Mouse (Mus musculus) neural tube, embryonic 11.5 days (tissue): Measurements from ENCODE around the gene Dnaja3. TPM values are rescaled to one million over a fixed set of nuclear protein-coding genes. Genes with fewer than 3 reads are reported as not detected.

ENCODE experiments used
- ATAC-seq: fragments of 200-750 bp; cut with Nextera tagmentation; 2 replicates; pipeline ENCODE4 v1.8.0; 2017; ENCODE audit warnings: moderate number of reproducible peaks, mild to moderate bottlenecking, moderate TSS enrichment, moderate library complexity; ENCODE audit not compliant: insufficient read depth, low FRiP score, low TSS enrichment
- DNase-seq: peaks from one replicate; pipeline ENCODE4 v3.0.0-alpha.2; 2015; ENCODE audit warnings: low spot score
- H3K27ac ChIP-seq: fragments of 300-500 bp; sonication (generic); 2 replicates; pipeline ENCODE4 v1.5.1; 2014; ENCODE audit warnings: low read depth, mild to moderate bottlenecking, low read length
- H3K27me3 ChIP-seq: fragments of 300-500 bp; sonication (generic); 2 replicates; pipeline ENCODE4 v1.6.1; 2014; ENCODE audit warnings: mild to moderate bottlenecking, low read length, mixed read lengths; ENCODE audit not compliant: control insufficient read depth, insufficient read depth
- H3K36me3 ChIP-seq: fragments of 300-500 bp; sonication (generic); 2 replicates; pipeline ENCODE4 v1.6.1; 2014; ENCODE audit warnings: mild to moderate bottlenecking, low read length, moderate library complexity, mixed read lengths; ENCODE audit not compliant: control insufficient read depth, insufficient read depth
- H3K4me1 ChIP-seq: fragments of 300-500 bp; sonication (generic); 2 replicates; pipeline ENCODE4 v1.6.1; 2014; ENCODE audit warnings: low read length, mixed read lengths; ENCODE audit not compliant: control insufficient read depth, insufficient read depth
- H3K4me2 ChIP-seq: fragments of 300-500 bp; sonication (generic); 2 replicates; pipeline ENCODE4 v1.6.1; 2014; ENCODE audit warnings: low read depth, mild to moderate bottlenecking, moderate library complexity
- H3K4me3 ChIP-seq: fragments of 300-500 bp; sonication (generic); 2 replicates; pipeline ENCODE4 v1.5.1; 2014; ENCODE audit warnings: low read depth, low read length
- H3K9ac ChIP-seq: fragments of 300-500 bp; sonication (generic); 2 replicates; pipeline ENCODE4 v1.6.1; 2014; ENCODE audit warnings: mild to moderate bottlenecking, low read length
- H3K9me3 ChIP-seq: fragments of 300-500 bp; sonication (generic); 2 replicates; pipeline ENCODE4 v1.6.1; 2016; ENCODE audit warnings: low read length; ENCODE audit not compliant: control insufficient read depth
- WGBS: fragments of 180-500 bp; shearing (Covaris S2); extraction: QIAGEN DNeasy Blood & Tissue Kit; methylation state at CpG from one replicate; pipeline ENCODE4 v1.1.7; 2014; 5-methylcytosine and 5-hydroxymethylcytosine counted together
- polyA plus RNA-seq: library from polyadenylated mRNA; unstranded; fragments of >200 nt; fragmentation: Nextera tagmentation; extraction: Ambion mirVana; gene quantifications from 2 replicates; pipeline ENCODE4 v1.2.1, GENCODE M21; 2014

The Dnaja3 gene
- polyA plus RNA-seq, 1 experiment from 2014 or later = 54.2 TPM

DNA sequence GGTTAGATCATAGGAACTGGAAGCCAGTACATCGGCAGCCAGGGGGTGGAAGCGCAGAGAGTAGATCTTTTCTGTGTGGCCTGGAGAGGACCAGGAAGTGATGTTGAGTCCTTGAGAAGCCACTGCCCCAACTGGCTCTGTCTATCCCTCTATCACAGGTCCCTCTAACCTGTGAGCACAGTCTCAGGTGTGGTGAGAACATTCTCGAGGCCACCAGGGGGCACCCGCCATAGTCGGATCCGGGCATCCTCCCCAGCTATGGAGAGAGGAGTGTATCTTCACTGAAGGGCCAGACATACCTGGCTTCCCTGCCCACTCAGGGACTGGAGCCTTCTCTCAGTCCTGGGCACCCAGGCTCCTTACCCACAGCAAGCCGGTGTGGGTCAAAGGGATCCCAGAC lies 7.7 kb upstream of the Dnaja3 start:
- 53% methylated on average over 7 of the region's 7 CpGs for WGBS
- H3K4me2 ChIP-seq = no peak overlapping the region
- ATAC-seq = no peak; the same call in 1 of the 2 replicates
- no peaks in the 10 kb centered on the region for H3K9me3 ChIP-seq
- no peaks in the 10 kb centered on the region for H3K4me1 ChIP-seq
- no peak overlapping the region for H3K27ac ChIP-seq
- H3K9ac ChIP-seq = no peak overlapping the region
- H3K36me3 ChIP-seq = peaks cover 2% of the 10 kb centered on the region; the same call in 1 of the 2 replicates
- H3K27me3 ChIP-seq = no peaks in the 10 kb centered on the region
- peak; percentile 39 for DNase-seq
- H3K4me3 ChIP-seq = no peak overlapping the region

DNA sequence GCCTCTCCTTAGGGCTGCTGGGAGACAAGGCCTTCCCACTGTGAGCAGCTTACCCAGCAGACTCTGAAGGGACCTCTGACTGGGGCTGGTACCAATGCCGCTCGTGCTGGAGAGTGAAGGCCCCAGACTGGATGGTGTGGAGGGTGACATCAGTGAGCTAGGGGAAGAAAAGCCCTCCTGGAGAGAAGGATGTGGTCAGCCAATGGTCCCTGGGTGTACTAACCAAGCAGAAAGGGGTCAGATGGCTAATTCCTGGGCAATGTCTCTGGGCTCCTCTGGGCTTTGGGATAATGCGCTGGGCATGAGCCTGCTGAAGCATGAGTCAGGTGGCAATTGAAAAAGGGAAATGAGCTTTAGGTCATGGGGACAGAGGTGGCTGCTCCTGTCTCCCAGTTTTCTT lies 6.1 kb upstream of the Dnaja3 start:
- peaks cover 2% of the 10 kb centered on the region; the same call in 1 of the 2 replicates for H3K36me3 ChIP-seq
- H3K9ac ChIP-seq = no peak overlapping the region
- no peak overlapping the region for H3K27ac ChIP-seq
- no peaks in the 10 kb centered on the region for H3K9me3 ChIP-seq
- 98% methylated on average over 3 of the region's 3 CpGs for WGBS
- no peak overlapping the region for H3K4me3 ChIP-seq
- H3K4me2 ChIP-seq = no peak overlapping the region
- H3K4me1 ChIP-seq = no peaks in the 10 kb centered on the region
- no peak for ATAC-seq
- no peak for DNase-seq
- no peaks in the 10 kb centered on the region for H3K27me3 ChIP-seq

DNA sequence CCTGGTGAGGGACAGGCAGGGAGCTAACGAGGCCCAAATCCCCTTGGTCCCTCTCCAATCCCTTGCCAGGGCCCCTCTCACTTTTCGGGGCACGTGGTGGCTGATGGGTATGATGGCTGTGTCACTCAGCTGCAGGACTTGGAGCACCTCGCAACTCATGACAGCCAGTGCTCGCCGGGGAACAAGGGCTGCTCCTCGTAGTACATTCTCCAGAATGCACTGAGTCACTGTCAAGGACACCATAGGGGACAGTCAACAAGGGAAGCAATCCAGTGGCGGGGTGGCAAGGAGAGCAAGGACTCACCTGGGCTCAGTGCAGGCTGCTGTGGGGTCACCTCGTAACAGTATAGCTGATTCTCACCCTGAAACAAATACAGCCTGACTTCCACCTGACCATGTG lies 5.1 kb upstream of the Dnaja3 start:
- H3K4me1 ChIP-seq = no peaks in the 10 kb centered on the region
- no peak overlapping the region for H3K4me2 ChIP-seq
- no peak overlapping the region for H3K4me3 ChIP-seq
- no peak overlapping the region for H3K27ac ChIP-seq
- no peak for DNase-seq
- 87% methylated on average over 9 of the region's 9 CpGs for WGBS
- peaks cover 2% of the 10 kb centered on the region; the same call in 1 of the 2 replicates for H3K36me3 ChIP-seq
- no peaks in the 10 kb centered on the region for H3K9me3 ChIP-seq
- H3K9ac ChIP-seq = no peak overlapping the region
- H3K27me3 ChIP-seq = no peaks in the 10 kb centered on the region
- no peak for ATAC-seq

DNA sequence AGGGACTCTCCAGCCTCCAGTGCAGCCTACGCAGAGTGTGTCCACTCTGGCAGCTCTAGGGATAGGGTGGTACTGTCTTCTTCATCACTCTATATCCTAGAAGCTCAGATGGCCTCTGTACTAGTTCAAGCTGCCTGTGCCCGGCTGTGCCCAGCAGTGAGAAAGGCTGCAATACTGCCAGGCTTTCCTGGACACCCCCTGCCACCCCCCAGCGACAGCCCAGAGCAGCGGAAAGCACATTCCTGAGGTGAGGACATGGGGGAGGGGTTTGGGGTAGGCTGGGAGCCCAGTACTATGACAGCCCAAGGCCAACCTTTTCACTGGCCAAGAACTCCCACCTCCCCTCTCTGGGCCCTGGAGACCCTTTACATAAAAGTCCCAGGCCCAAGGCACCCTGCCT lies 4.0 kb upstream of the Dnaja3 start:
- WGBS = 76% methylated on average over 4 of the region's 4 CpGs

DNA sequence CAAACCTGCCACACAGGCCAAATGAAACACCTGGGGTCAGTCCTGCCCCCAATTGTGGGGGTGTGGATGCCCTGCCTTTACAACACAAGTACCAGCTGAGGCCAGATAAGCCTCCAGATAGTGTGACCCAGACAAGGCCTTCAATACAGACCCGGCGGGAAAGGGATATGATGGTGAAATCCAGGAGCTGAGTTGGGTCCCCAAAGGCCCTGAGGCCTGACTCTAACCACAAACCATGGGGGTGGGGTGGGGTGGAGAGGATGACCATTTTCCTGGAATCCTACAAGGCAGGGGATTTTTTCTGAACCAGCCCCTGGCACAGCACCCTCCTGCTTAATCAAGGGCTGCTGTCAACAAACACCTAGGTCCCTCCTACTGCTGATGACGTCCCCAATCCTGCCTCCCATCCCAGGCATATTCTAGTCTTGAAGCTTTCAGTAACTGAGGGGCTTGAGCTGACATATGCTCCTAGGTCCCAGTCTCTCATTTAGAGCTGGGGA lies 848 bp upstream of the Dnaja3 start:
- no peak overlapping the region for H3K4me2 ChIP-seq
- no peak overlapping the region for H3K4me3 ChIP-seq
- no peak overlapping the region for H3K27ac ChIP-seq
- H3K9me3 ChIP-seq = no peaks in the 10 kb centered on the region
- peaks cover 23% of the 10 kb centered on the region for H3K4me1 ChIP-seq
- ATAC-seq (no peak), DNase-seq (no peak)
- WGBS = 93% methylated on average over 3 of the region's 3 CpGs
- peaks cover 4% of the 10 kb centered on the region; the same call in 1 of the 2 replicates for H3K36me3 ChIP-seq
- H3K27me3 ChIP-seq = no peaks in the 10 kb centered on the region
- no peak overlapping the region for H3K9ac ChIP-seq

More for the DNA sequence above, 4.0 kb upstream of the Dnaja3 start:
- H3K27ac ChIP-seq = no peak overlapping the region
- no peak overlapping the region for H3K4me2 ChIP-seq
- peaks cover 2% of the 10 kb centered on the region; the same call in 1 of the 2 replicates for H3K36me3 ChIP-seq
- H3K4me1 ChIP-seq = peaks cover 7% of the 10 kb centered on the region; the same call in 1 of the 2 replicates
- DNase-seq (no peak), ATAC-seq (no peak)
- H3K27me3 ChIP-seq = no peaks in the 10 kb centered on the region
- H3K4me3 ChIP-seq = no peak overlapping the region
- no peak overlapping the region for H3K9ac ChIP-seq
- no peaks in the 10 kb centered on the region for H3K9me3 ChIP-seq

DNA sequence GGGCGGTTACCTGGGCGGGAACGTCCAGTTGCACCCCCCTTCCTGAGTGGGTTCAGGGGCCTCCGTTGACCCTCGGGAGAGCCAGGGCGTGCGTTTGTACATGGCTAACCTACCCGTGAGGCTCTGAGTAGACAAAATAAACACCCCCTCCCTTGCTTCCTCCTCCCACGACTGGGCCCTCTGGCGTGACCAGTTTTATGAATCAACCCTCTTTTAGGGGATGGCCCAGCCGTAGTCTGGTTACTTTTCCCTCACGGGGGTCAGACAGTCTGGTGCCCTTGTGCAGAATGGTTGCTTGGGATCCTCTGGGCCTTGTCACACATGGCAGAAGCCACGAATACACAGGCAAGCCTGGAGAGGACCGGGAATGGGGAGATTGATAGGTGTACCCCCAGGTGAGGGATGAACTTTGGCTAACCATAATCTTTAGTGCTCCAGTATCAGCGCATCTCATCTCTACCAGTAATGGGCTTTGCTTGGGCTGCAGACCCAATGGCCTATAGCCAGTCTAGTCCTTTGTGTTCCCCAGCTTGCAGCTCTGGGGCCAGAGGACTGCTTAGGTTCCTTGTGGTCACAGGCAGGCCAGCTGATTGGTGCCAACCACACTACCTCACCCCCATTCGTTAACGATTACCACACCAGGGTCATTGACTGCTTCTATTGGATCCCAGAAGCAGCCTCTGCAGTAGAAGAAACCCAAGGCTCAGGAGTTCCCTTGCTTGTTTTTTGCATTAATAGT lies 647 bp downstream of the Dnaja3 start:
- Histone ChIP-seq H3K4me1 (peaks cover 23% of the 10 kb centered on the region), H3K9me3 (no peaks in the 10 kb centered on the region), H3K36me3 (peaks cover 5% of the 10 kb centered on the region; the same call in 1 of the 2 replicates), H3K4me2 (peak overlapping the region; percentile 87), H3K4me3 (peak overlapping the region; percentile 66), H3K27me3 (no peaks in the 10 kb centered on the region), H3K9ac (peak overlapping the region; percentile 70), H3K27ac (peak overlapping the region; percentile 67; the same call in 1 of the 2 replicates)
- 9% methylated on average over 17 of the region's 17 CpGs for WGBS
- DNase-seq = peak; percentile 38
- ATAC-seq = peak; percentile 55

DNA sequence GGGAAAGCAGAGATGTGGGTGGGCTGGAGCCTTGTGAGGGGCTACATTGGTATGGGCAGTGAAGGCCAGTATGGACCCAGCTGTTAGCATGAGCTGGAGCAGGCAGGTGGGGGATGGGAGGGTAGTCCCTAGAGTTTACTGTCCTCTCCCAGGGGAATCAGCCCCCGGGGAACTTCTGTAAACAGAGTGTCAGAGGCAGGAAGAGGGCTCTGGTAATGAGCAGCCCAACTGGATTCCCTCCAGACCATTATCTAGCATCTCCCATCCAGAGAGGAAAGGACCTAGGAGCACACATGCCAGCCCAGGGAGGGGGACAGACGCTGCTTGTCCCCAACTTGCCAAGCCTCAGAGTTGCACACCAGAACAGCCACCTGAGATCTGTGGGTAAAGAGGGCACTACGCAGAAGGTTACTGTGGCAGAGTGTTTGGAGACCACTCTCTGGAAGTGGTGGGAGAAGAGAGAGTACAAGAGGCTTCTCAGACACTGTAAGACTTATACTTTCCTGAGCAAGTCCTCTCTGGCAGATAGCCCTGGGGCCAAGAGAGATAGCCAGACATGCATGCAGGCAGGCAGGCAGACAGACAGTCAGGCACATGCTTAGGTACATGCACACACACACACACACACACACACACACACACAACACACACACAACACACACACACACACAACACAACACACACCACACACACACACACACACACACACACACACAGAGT lies 1.5 kb downstream of the Dnaja3 start:
- ATAC-seq (no peak), DNase-seq (no peak)
- H3K4me1 ChIP-seq = peaks cover 23% of the 10 kb centered on the region
- no peak overlapping the region for H3K9ac ChIP-seq
- peak overlapping the region; percentile 87 for H3K4me2 ChIP-seq
- peak overlapping the region; percentile 66 for H3K4me3 ChIP-seq
- H3K9me3 ChIP-seq = no peaks in the 10 kb centered on the region
- 48% methylated on average over 3 of the region's 3 CpGs for WGBS
- H3K36me3 ChIP-seq = peaks cover 4% of the 10 kb centered on the region; the same call in 1 of the 2 replicates
- H3K27me3 ChIP-seq = no peaks in the 10 kb centered on the region
- no peak overlapping the region for H3K27ac ChIP-seq

DNA sequence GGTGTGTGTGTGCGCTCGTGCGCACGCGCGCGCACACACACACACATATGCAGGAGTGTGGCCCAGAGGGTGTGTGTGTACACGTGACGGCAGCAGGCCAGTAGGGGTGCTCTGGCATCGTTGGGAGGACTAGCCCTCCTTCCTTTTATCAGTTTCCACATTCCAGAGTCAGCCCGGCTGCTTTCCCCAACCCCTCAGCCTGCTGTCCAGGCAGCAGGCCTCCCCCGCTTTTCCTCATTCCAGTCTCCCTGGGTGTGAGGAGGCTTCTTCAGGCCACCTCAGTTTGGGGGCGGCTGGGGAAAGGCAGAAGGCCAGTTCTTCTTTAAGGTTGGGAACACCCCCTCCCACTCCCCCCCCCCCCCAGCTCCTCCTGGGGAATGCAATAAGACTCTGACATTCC lies 2.4 kb downstream of the Dnaja3 start:
- ATAC-seq = no peak
- no peak overlapping the region for H3K9ac ChIP-seq
- H3K9me3 ChIP-seq = no peaks in the 10 kb centered on the region
- no peak overlapping the region for H3K27ac ChIP-seq
- H3K36me3 ChIP-seq = 0 out of 2 replicates have a peak, but pooled peaks cover 4% of the 10 kb centered on the region
- H3K4me3 ChIP-seq = no peak overlapping the region
- peak; percentile 42 for DNase-seq
- H3K4me2 ChIP-seq = 0 out of 2 replicates have a peak overlapping the region, but pooled peaks have one; percentile 14
- peaks cover 23% of the 10 kb centered on the region for H3K4me1 ChIP-seq
- WGBS = 49% methylated on average over 13 of the region's 13 CpGs
- no peaks in the 10 kb centered on the region for H3K27me3 ChIP-seq
